Mouse (Mus musculus): Measurements from ENCODE around the gene Hpd. TPM values are rescaled to one million over a fixed set of nuclear protein-coding genes. Genes with fewer than 3 reads are reported as not detected.
A peak's percentile ranks its signal among the peaks of the same experiment; 100 is the strongest.

Hpd gene
- total RNA-seq, 2 experiments from 2014 or later = not detected

DNA sequence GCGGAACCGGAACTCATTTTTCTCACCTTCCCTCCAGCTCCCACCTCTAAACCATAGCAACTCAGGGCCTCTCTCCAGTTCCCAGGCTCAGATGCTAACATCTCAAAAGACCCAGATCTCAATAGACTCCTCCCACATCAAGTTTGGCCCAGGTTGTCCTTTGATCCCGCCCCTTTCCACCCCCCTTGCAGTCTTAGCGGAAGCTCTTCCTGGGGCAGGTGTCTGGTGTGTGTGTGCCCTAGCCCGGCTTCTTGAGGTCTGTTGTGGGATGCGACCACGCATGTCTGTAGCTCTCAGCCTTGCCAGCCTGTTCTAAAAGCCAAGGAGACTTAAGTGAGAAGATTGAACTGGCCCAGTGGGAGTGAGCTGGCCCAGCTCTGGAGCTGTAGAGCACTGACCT lies 31.9 kb downstream of the Hpd start:
- intact Hi-C loops (cut with DNase I) = loop anchor here (2.0 kb wide), 1 partner anchor 20 kb away; no protein-coding TSS in a partner anchor
- no peak for DNase-seq

DNA sequence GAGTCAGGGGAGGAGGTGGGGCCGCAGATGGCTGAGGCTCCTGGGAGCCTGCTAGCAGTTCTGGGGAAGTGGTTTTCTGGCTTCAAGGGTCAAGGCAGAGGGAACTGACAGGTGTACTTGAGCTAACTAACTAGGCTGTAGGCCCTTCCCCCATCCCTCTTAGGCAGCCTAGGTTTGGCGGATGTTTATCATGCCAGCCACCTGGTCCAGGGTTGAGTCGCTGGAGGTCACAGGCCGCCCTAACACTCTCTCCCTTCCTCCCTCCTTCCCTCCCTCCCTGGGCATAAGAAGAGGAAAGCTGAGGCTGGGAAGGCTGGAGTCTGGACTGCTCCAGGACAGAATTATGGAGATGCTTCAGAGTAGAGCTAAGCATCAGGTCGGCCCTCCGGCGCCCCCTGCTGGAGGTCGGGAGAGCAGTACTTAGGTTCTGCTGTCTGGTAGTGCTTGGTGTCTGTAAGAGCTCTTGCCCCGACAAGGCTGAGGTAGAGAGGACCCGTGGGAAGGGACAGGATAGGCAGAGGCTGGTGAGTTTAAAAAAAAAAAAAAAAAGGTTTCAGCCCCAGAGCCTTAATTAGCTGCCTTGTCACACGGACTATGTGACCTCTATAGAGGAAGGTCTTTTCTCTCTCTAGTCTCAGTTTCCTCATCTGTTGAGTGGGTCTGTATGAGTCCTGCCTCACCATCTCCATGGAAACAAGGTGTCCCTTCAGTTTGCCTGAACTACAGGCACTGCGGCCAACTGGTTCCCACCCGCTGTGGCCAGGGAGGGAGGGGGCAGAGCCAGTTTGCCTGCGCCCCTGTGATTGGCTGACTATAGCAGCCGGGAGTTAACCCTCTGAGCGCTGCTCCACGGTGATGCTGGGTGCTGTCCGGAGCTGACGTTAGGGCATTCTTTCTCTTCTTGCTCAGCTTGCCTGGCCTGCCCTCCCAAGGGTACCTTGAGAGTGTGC lies 32.8 kb downstream of the Hpd start:
- intact Hi-C loops (cut with DNase I) = loop anchor here (1.0 to 5.0 kb wide), 4 partner anchors 16 to 137 kb away; no protein-coding TSS in a partner anchor
- peak; percentile 91 to 95 for DNase-seq

DNA sequence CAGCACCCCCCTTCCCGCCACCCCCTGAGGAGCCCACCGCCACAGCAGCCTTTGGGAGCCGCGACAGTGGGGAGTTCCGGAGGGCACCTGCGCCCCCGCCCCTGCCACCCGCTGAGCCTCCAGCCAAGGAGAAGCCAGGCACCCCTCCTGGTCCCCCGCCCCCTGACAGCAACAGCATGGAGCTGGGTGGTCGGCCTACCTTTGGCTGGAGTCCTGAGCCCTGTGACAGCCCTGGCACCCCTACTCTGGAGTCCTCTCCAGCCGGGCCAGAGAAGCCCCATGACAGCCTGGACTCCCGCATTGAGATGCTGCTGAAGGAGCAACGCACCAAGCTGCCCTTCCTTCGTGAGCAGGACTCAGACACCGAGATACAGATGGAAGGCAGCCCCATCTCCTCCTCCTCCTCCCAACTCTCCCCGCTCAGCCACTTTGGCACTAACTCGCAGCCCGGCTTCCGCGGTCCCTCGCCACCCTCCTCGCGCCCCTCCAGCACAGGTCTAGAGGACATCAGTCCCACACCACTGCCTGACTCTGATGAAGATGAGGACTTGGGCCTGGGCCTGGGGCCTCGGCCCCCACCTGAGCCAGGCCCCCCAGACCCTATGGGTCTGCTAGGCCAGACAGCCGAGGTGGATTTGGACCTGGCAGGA lies 34.3 kb downstream of the Hpd start:
- DNase-seq = no peak
- intact Hi-C loops (cut with DNase I) = loop anchor here (2.0 to 5.0 kb wide), 2 partner anchors 83 to 136 kb away; no protein-coding TSS in a partner anchor

DNA sequence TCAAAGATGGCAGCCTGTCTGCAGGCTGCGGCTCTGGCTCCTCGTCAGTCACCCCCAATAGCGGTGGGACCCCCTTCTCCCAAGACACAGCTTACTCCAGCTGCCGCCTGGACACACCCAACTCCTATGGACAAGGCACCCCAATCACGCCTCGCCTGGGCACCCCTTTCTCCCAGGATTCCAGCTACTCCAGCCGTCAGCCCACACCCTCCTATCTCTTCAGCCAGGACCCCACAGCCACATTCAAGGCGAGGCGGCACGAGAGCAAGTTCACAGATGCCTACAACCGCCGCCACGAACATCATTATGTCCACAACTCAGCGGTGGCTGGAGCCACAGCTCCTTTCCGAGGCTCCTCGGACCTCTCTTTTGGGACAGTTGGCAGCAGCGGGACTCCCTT lies 35.0 kb downstream of the Hpd start:
- intact Hi-C loops (cut with DNase I) = loop anchor here (5.0 kb wide), 1 partner anchor 135 kb away; no protein-coding TSS in a partner anchor
- no peak for DNase-seq

DNA sequence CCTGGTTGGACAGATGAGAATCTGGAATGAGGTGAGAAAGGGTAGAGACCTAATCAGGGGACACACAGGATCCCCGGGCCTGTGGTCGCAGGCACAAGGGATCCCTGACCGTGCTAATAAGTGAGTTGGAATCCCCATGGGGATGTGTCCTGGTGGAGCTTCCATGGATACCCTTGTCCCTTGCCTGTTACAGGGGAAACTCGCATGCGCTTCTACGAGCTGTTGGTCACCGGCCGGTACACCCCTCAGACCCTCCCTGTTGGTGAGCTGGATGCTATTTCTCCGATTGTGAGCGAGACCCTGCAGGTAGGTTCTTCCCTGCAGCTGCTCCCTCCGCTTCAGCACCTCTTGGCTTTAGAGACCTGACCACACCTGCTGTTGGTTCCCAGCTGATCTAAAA lies 36.2 kb downstream of the Hpd start:
- intact Hi-C loops (cut with DNase I) = loop anchor here (5.0 kb wide), 1 partner anchor 134 kb away; no protein-coding TSS in a partner anchor
- no peak for DNase-seq

DNA sequence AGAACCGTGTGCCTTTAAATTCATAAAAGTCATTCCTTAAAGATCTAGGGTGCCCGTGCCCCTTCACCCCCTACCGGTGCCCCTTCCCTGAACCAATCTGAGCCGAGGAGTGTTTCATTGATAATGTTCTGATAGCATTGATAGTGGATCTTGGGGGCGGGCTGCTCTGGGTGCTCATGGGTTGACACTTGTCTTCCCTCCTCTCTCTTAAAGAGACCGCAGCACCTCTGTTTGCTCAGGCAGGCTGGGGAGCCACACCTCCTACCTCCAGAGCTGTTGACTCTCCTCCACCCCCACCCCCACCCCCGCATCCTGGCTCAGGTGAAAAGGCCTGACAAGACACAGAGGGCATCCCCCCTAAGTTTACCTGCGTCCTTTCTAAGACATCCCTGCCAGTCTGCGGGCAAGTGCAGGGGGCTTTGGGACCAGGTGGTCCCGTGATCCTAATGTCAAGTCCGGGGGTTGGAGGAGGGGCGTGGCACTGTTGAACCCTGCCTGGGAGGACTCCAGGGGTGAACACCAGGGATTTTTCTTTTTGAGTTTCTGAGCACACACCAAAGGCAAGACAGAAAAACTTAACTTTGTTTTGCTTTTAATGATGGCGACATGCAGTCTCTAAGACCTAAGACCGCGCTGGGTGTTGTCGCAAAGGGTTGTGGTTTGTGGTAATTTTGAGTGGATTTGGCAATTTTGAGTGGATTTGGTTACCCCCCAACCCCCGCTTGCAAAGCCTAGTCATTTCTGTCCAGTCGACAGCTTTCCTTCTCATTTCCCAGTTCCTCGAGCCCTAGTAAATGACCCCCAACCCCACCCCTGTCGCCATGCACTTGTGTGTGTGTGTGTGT lies 37.6 kb downstream of the Hpd start:
- intact Hi-C loops (cut with DNase I) = loop anchor here (5.0 kb wide), 1 partner anchor 133 kb away; no protein-coding TSS in a partner anchor
- DNase-seq = no peak

DNA sequence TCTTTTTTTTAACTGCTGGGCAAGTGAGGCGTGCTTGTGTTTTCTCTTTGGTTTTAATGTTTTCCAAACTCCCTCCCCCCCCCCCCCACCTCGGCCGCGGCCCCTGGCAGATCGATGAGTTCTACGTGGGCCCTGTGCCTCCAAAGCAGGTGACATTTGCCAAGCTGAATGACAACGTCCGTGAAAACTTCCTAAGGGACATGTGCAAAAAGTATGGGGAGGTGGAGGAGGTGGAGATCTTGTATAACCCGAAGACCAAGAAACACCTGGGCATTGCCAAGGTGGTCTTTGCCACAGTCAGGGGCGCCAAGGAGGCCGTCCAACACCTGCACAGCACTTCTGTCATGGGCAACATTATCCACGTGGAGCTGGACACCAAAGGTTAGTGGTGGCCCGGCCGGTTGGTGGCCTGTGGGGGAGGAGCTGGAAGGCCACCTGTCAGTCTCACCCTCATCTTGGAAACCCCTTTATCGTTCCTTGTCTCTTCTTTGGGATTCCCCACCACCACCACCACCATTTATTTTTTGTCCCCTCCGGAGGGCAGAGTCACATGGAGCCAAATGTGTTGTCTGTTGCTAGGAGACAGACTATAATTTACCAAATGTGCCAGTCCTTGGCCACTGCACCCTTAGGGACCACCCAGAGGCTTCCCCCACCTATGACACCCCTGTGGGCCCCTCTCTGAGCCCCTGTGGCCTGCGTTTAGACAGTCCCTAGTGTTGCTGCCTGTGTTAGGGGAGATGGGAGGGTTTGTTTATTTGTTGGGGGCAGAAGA lies 38.4 kb downstream of the Hpd start:
- intact Hi-C loops (cut with DNase I) = no loop called here

DNA sequence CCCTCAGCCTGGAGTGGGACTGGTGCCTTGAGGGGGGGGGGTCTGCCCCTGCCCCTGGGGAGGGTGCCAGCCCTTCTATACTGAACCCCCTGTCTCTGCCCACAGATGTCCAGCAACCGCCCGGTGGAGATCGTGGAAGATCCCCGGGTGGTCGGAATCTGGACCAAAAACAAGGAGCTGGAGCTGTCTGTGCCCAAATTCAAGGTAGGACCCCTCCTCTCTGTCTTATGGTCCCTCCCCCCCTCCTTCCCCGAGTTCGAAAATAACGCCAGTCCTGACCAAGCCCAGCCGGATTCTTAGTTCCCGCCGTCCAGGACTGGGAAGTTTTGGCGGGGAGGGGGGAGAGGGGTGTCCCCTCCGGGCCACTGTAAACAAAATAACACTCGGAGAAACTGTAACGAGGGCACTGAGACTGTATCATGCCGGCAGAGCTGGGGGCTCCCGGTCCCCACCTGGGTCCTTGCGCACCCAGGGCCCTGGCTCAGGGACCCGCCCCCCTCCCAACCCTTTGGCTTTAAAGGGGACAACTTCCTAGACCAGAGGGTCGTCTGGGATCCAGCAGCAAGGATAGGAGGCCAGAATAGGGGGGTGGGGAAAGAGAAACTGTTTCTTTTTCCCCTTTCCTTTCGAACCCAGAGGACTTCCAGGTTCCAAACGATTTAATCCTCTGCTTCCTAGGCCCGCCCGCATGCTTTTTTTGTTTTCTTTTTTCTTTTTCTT lies 39.1 kb downstream of the Hpd start:
- intact Hi-C loops (cut with DNase I) = no loop called here
- peak in 1 of 2 experiments; percentile 54 for DNase-seq

More for the DNA sequence above, 38.4 kb downstream of the Hpd start:
- no peak for DNase-seq

DNA sequence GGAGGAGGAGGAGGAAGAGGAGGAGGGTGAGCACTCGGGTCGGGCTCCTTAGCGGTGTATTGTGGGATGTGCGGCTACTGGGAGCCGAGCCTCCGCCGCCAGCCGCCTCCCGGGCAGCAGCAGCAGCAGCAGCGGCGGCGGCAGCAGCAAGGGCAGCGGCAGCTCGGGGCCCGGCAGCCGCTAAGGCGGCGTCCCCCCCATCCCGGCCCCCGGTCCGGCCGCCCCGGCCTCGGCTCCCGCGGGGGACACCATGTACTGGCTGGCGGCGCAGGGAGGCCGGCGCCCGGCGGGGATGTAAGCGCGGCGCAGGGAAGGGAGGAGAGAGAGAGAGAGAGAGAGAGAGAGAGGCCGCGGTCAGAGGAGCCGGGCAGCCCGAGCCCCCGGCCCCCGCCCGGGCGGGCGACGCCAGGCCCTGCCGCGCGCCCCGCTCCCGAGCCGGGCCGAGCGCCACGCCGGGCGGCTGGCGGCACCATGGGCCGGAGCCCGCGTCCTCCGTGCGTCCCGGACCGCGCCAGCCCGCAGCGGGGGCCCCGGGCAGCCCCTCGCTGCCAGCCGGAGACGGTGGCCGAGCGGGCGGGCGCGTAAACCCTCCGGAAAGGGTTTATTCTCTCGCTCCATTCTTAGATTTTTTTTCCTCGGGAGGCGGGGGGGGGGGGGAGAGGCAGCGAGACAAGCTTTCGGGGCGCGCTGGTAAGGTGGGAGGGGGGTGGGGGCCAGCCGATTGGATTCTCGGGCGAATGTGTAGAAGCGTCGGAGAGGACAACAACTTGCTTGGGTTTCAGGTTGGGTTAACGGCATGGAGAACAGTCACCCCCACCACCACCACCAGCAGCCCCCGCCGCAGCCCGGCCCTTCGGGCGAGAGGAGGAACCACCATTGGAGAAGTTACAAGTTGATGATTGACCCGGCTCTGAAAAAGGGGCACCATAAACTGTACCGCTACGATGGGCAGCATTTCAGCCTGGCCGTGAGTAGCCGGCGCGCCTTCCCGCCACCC lies 40.1 kb downstream of the Hpd start, which contains the start of gene Setd1b:
TSS of gene Setd1b (plus strand) at position 33 of the 997 bp plus-strand sequence.
- peak; percentile 63 to 78 for DNase-seq
- intact Hi-C loops (cut with DNase I) = no loop called here

DNA sequence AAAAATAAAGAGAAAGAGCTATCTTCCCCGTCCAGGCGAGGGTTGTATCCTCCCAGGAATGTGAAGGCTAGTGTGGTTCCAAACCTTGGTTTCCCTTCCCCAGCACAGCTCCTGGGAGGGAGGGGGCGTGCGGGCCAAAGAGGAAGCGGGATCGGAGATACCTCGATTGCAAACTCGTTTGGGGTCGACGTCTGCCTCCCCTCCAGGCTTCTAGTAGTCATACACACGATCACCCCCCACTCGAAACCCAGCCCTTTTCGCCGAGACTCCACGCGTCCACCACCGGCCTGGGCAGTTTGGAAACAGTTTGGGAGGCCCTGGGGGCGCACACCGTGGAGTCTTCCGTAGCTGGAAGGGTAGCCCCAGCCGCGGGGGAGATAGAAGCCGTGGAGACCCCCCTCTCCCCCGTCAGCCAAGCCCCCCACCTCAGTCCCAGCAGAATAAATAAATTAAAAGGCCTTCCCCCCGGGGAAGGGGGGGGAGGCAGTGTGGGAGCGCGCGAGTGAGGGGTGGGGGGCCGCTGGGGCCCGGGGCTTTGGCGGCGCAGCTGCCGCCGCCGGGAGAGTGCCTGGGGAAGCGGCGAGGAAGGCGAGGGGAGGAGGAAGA lies 40.9 kb downstream of the Hpd start:
- intact Hi-C loops (cut with DNase I) = no loop called here

DNA sequence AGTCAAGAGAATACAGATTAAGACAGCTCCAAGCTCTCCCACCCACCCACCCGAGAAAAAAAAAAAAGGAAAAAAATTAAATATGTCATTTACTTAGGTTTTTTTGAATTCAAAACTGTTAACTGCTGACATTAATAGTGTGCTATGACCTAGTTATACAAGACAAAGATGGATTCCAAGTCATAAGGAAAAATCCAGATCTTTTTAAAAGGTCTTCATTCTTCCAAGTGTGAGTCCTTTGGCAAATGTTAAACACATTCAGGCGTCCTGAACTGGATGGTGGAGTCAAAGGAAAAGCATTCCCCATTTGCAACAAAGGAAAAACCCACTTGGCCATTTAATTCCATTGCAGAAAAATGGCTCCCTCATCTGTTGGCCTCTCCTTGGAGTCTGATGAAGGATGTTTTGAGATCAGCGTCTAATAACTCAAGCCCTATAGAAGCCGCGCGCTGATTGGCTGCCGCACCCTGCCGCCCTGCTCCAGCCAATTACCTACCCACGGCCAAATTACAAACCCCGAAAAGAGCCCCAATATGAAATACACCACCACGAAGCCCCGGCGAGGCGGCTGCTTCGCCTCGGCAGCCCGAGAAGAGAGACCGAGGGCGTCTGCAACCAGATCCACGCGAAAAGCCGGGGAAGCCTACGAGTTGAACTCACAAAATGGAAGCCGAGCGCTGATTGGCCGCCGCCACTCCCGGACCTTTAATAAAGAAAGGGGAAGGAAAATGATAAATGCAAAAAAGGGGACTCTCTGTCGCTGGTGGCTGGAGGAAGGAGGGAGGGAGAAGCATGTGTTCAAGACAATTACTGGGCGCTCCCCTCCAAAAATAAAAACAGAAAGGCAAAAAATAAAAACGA lies 41.6 kb downstream of the Hpd start:
- peak; percentile 91 to 97 for DNase-seq
- intact Hi-C loops (cut with DNase I) = no loop called here

More for the DNA sequence above, 40.9 kb downstream of the Hpd start:
- peak in 1 of 2 experiments; percentile 69 for DNase-seq

DNA sequence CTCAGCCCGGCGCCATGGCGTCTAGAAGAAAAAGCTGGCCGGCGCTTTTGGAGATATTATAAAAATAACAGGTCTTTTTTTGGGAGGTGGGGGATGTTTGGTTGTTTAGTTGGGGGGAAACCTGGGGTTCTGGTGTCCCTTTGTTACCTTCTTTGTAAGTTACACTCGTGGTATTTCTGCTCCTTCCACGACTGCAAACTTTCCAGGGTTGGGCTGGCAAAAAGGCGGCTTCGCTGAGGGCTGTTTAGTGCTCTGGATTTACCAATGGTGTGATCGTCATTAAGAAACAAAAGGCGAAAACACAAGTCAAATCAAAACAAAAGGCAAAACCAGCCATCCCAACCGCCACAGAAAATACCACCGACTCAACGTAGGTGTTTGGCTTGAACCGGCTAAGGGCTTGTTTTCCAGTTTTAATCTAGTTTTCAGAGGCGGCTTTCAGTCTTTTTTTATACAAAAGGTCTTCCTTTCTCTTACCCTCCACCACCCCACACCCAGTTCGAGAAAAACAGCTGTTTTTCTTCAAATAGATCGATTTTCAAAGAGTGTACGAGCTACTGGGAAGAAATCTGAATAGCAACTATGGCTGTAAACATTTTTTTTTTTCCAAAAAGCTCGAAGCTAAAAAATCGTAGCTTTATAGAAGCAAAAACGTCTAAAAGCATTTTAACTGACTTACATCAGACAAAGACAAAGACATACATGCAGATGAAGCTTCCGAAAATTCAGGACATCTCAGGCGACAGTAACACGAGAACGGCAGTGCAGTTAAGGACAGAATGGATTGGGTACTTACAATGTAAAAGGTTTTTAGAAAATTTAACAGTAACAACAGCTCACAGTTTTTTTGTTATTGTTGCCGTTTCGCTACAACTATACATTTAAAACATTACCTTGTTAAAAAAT lies 42.6 kb downstream of the Hpd start:
- intact Hi-C loops (cut with DNase I) = no loop called here
- peak; percentile 41 to 69 for DNase-seq

DNA sequence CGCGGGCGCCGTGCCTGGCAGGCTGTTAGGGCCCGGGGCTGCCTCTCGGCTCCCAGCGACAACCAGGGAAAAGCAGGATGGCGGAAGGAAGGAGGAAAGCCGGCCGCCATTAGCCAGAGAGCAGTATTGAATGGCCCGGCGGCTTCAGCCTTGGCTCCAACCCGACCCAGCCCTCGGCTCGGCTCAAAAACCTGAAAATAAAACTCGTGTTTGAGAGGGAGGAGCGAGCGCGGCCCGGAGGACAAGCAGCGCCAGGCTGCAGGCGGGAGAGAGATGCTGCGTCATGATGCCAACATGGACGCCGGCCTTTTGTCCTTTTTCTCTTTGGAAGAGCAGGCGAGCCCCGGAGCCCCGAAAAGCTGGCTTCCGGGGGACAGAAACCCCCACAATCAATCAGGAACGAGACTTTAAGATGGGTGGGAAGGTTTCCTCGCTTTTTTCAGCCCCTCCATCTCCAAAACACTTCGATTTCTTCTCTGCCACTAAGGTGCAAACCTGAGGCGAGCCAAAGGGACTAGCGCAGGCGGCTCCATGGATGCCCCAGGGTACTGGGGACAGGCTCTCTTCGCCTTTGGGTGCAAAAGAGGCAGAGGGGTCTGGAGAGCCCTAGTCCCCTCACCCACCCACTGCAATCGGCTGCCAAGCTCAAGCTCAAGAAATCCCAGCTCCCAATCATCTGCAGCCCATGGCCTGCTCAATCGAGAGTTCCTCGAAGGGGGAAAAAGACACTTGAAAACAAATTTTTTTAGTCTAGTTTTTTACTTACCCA lies 43.4 kb downstream of the Hpd start:
- peak; percentile 86 to 91 for DNase-seq
- intact Hi-C loops (cut with DNase I) = no loop called here

DNA sequence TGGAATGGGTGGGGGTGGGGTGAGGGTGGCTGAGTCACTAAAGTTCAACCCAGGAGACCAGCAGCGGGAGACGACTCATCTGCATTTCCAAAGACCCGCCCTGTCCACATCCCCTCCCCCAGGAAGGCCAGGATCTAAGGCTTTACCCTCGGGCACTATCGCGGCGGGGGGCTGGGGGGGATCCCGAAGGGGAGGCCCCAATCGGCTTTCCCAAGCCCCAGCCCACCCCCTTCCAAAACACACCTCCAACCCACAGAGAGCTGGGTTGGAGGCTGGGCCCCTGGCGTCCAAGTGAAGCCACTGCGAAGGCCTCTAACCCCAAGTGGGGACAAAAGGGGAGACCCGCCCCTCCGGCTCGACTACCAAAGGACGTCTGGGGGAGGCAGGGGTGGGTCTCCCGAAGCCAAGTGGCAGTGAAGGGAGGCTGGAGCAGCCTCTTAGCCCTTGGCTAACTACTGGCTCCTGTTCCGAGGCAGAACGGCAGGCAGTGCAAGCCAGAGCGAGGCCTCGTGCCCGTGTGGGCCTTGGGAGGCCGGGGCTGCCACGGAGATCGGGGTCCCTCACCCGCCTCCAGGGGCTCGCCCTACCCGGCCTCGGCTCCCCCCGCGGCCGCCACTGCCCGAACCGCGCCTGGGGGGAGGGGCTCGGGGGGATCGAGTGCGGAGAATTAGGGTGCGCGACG lies 44.2 kb downstream of the Hpd start:
- intact Hi-C loops (cut with DNase I) = no loop called here
- DNase-seq = peak; percentile 71 to 85
